Comparison of ENCODE assay signal across 12 mouse cellular contexts in the genomic region with DNA sequence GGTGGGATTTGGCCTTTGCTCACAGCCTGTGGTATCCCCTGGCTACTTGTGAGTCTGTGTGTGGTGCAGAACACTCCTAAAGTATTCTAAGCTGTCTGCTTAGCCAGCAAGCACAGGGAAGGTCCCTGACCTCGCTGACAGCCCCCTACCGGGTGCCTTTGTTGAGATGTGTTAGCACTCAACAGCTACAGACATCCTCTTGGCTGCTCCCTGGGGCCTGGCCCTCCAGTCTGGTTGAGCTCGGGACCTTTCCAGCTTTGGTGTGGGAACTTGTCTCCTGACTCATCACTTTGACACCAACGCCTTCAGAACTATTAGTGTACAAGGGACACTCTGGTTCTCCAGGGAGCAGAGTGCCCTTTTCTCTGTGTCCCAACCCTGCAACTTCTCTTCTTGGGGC. TPM values are rescaled to one million over a fixed set of nuclear protein-coding genes. Genes with fewer than 3 reads are reported as not detected.
DNase-seq lines count a peak whose midpoint lies in the region; ATAC-seq and TF ChIP-seq lines count a peak whose summit lies in the region.
"Had no signal": no experiment of that assay in that cellular context is flagged by ENCODE, and none has a peak within 500 bp of the region (broad histone marks: within the 10 kb centered on the region; RNA-seq: fewer than 3 reads in every experiment).

No protein-coding gene starts in this region.

- WGBS in intestine, postnatal 0 days: 51% methylated on average over 4 of the region's 4 CpGs
- 52% methylated on average over 4 of the region's 4 CpGs for WGBS in intestine, embryonic 15.5 days
- WGBS in small intestine, adult 2 months: 71% methylated on average over 4 of the region's 4 CpGs

- H3K9ac ChIP-seq in intestine, postnatal 0 days (ENCODE audit: low read depth, low read length): no peak overlapping the region
- H3K9ac ChIP-seq in intestine, embryonic 15.5 days: no peak overlapping the region
- H3K9ac ChIP-seq: limb, embryonic 12.5 days; liver, postnatal 0 days had no signal

- H3K4me1 ChIP-seq in intestine, postnatal 0 days (replicated peaks; ENCODE audit: control insufficient read depth, insufficient read depth, low read length): peaks cover 2% of the 10 kb centered on the region; the same call in 1 of the 2 replicates
- H3K4me1 ChIP-seq in intestine, embryonic 15.5 days (replicated peaks): peaks cover 38% of the 10 kb centered on the region
- peaks cover 20% of the 10 kb centered on the region; the same call in 1 of the 2 replicates for H3K4me1 ChIP-seq in small intestine, adult 2 months (ENCODE audit: control insufficient read depth, insufficient read depth, insufficient read length, low read length)

- no peaks in the 10 kb centered on the region for H3K27me3 ChIP-seq in intestine, postnatal 0 days (replicated peaks; ENCODE audit: control insufficient read depth, insufficient read depth, low read length)
- H3K27me3 ChIP-seq in intestine, embryonic 15.5 days (replicated peaks): no peaks in the 10 kb centered on the region
- no peaks in the 10 kb centered on the region for H3K27me3 ChIP-seq in small intestine, adult 2 months (ENCODE audit: control insufficient read depth, insufficient read depth, low read length)
- H3K27me3 ChIP-seq: limb, embryonic 12.5 days had no signal

- no peak for ATAC-seq in intestine, postnatal 0 days
- no peak for ATAC-seq in intestine, embryonic 15.5 days
- ATAC-seq: liver, postnatal 0 days had no signal

- no peaks in the 10 kb centered on the region for H3K36me3 ChIP-seq in intestine, postnatal 0 days (ENCODE audit: control insufficient read depth, insufficient read depth)
- H3K36me3 ChIP-seq in intestine, embryonic 15.5 days: no peaks in the 10 kb centered on the region
- H3K36me3 ChIP-seq in small intestine, adult 2 months (ENCODE audit: control insufficient read depth, insufficient read depth, low read length): no peaks in the 10 kb centered on the region
- H3K36me3 ChIP-seq: limb, embryonic 12.5 days had no signal

- no peak overlapping the region for H3K27ac ChIP-seq in intestine, postnatal 0 days (ENCODE audit: low read depth, low read length)
- no peak overlapping the region for H3K27ac ChIP-seq in intestine, embryonic 15.5 days
- no peak overlapping the region for H3K27ac ChIP-seq in small intestine, adult 2 months (ENCODE audit: insufficient read depth, low read depth, low read length)
- H3K27ac ChIP-seq: limb, embryonic 12.5 days had no signal

- TF ChIP-seq POLR2A in small intestine, adult 2 months (IDR thresholded peaks at IDR 0.05; ENCODE audit: low read depth, low read length): 0 out of 2 replicates have a peak, but pooled peaks have one; percentile 29

- no peak overlapping the region for H3K4me2 ChIP-seq in intestine, postnatal 0 days (replicated peaks; ENCODE audit: low read depth)
- H3K4me2 ChIP-seq in intestine, embryonic 15.5 days (replicated peaks): no peak overlapping the region
- H3K4me2 ChIP-seq: limb, embryonic 12.5 days had no signal

- DNase-seq in retina, embryonic 14.5 days (ENCODE audit: low spot score): peak; percentile 64
- DNase-seq in retina, postnatal 1 day: no peak
- peak; percentile 89 for DNase-seq in ZHBTc4 (ENCODE audit: low read depth, low spot score)
- DNase-seq in urinary bladder, postnatal 10 days (ENCODE audit: low spot score): no peak
- no peak for DNase-seq in left cerebral cortex, adult 18-20 months (ENCODE audit: low spot score in 2 of 2)
- DNase-seq: adrenal gland, postnatal 14 days; kidney, adult 11 months; liver, postnatal 0 days had no signal

- H3K9me3 ChIP-seq in intestine, postnatal 0 days (ENCODE audit: control insufficient read depth): no peaks in the 10 kb centered on the region
- H3K9me3 ChIP-seq in intestine, embryonic 15.5 days: no peaks in the 10 kb centered on the region
- H3K9me3 ChIP-seq: limb, embryonic 12.5 days had no signal

- peak; percentile 14; the same call in 1 of the 2 replicates for TF ChIP-seq CTCF in intestine, postnatal 0 days (IDR thresholded peaks at IDR 0.05; ENCODE audit: low read depth)
- no peak for TF ChIP-seq CTCF in small intestine, adult 2 months (IDR thresholded peaks at IDR 0.05; ENCODE audit: extremely low read depth, insufficient read length, insufficient replicate concordance, low read depth, low read length)

- no peak overlapping the region for H3K4me3 ChIP-seq in intestine, postnatal 0 days (ENCODE audit: low read depth, low read length)
- H3K4me3 ChIP-seq in intestine, embryonic 15.5 days (replicated peaks): no peak overlapping the region
- H3K4me3 ChIP-seq in small intestine, adult 2 months (ENCODE audit: low read depth, low read length): no peak overlapping the region
- H3K4me3 ChIP-seq: limb, embryonic 12.5 days had no signal

RNA-seq across cellular contexts. Expression of gene Socs3, which starts 28.0 kb away (rescaled TPM):
- polyA plus RNA-seq in intestine, postnatal 0 days (2015; fragmentation: Nextera tagmentation; extraction: Ambion mirVana): 15.7 and 15.9 TPM in 2 replicates
- polyA plus RNA-seq in intestine, embryonic 15.5 days (2015; fragmentation: Nextera tagmentation; extraction: Ambion mirVana): 18.4 and 19.1 TPM in 2 replicates
- polyA plus RNA-seq in small intestine, adult 2 months (2012; rRNA removed): 27.2 and 47.2 TPM in 2 replicates
- 1 to 10 TPM; 4.5 to 4.9 TPM for total RNA-seq in left cerebral cortex, adult 18-20 months (2021)

RNA-seq across cellular contexts. Expression of gene Pgs1, which starts 44.2 kb away (rescaled TPM):
- 23.1 and 24.0 TPM in 2 replicates for polyA plus RNA-seq in intestine, postnatal 0 days (2015; fragmentation: Nextera tagmentation; extraction: Ambion mirVana)
- 32.6 and 33.5 TPM in 2 replicates for polyA plus RNA-seq in intestine, embryonic 15.5 days (2015; fragmentation: Nextera tagmentation; extraction: Ambion mirVana)
- polyA plus RNA-seq in small intestine, adult 2 months (2012; rRNA removed): 19.8 and 35.0 TPM in 2 replicates
- total RNA-seq in left cerebral cortex, adult 18-20 months (2021): 10 to 100 TPM; 87.1 to 89.0 TPM

Comparison
In these comparisons a context has a peak if more than half of its experiments do, and no peak if none do; other contexts are left out.
1. DNase-seq: peak in retina, embryonic 14.5 days (single experiment) and ZHBTc4 (single experiment); none in retina, postnatal 1 day (single experiment), urinary bladder, postnatal 10 days (single experiment) and left cerebral cortex, adult 18-20 months (0 of 2).